Mouse (Mus musculus) midbrain, embryonic 14.5 days (tissue): ENCODE data around the gene Hs3st2. TPM values are rescaled to one million over a fixed set of nuclear protein-coding genes. Genes with fewer than 3 reads are reported as not detected.

Experiments
- ATAC-seq: fragments of 200-750 bp; cut with Nextera tagmentation; 2 replicates; pipeline ENCODE4 v1.8.0; 2017; ENCODE audit warnings: moderate number of reproducible peaks, moderate library complexity; ENCODE audit not compliant: low FRiP score, low TSS enrichment
- DNase-seq: peaks from one replicate; pipeline ENCODE4 v3.0.0-alpha.2; 2015
- H3K27ac ChIP-seq: fragments of 300-500 bp; sonication (generic); replicated peaks from 2 replicates; pipeline ENCODE4 v1.5.1; 2014; ENCODE audit warnings: mild to moderate bottlenecking, low read depth, low read length, moderate library complexity
- H3K27me3 ChIP-seq: fragments of 300-500 bp; sonication (generic); 2 replicates; pipeline ENCODE4 v1.6.1; 2014; ENCODE audit warnings: low read length, control low read depth, mixed read lengths; ENCODE audit not compliant: control insufficient read depth, insufficient read depth
- H3K36me3 ChIP-seq: fragments of 300-500 bp; sonication (generic); 2 replicates; pipeline ENCODE4 v1.6.1; 2014; ENCODE audit warnings: low read length, control low read depth; ENCODE audit not compliant: control insufficient read depth, insufficient read depth
- H3K4me1 ChIP-seq: fragments of 300-500 bp; sonication (generic); 2 replicates; pipeline ENCODE4 v1.6.1; 2014; ENCODE audit warnings: mild to moderate bottlenecking, antibody characterized with exemption, low read length, control low read depth; ENCODE audit not compliant: control insufficient read depth, insufficient read depth
- H3K4me2 ChIP-seq: fragments of 300-500 bp; sonication (generic); 2 replicates; pipeline ENCODE4 v1.6.1; 2014; ENCODE audit warnings: mild to moderate bottlenecking, low read length, moderate library complexity
- H3K4me3 ChIP-seq: fragments of 300-500 bp; sonication (generic); replicated peaks from 2 replicates; pipeline ENCODE4 v1.5.1; 2014; ENCODE audit warnings: low read depth, low read length
- H3K9ac ChIP-seq: fragments of 300-500 bp; sonication (generic); replicated peaks from 2 replicates; pipeline ENCODE4 v1.6.1; 2014; ENCODE audit warnings: mild to moderate bottlenecking, low read length, moderate library complexity
- H3K9me3 ChIP-seq: fragments of 300-500 bp; sonication (generic); 2 replicates; pipeline ENCODE4 v1.6.1; 2016; ENCODE audit warnings: low read length, control low read depth, mixed read lengths; ENCODE audit not compliant: control insufficient read depth
- WGBS: fragments of 180-500 bp; shearing (Covaris S2); extraction: QIAGEN DNeasy Blood & Tissue Kit; methylation state at CpG from one replicate; pipeline ENCODE4 v1.1.7; 2014; 5-methylcytosine and 5-hydroxymethylcytosine counted together
- polyA plus RNA-seq: library from polyadenylated mRNA; unstranded; fragments of >200 nt; fragmentation: Nextera tagmentation; extraction: Ambion mirVana; gene quantifications from 2 replicates; pipeline ENCODE4 v1.2.1, GENCODE M21; 2014

Gene Hs3st2
- polyA plus RNA-seq, 1 experiment from 2014 or later = 10.2 TPM

DNA sequence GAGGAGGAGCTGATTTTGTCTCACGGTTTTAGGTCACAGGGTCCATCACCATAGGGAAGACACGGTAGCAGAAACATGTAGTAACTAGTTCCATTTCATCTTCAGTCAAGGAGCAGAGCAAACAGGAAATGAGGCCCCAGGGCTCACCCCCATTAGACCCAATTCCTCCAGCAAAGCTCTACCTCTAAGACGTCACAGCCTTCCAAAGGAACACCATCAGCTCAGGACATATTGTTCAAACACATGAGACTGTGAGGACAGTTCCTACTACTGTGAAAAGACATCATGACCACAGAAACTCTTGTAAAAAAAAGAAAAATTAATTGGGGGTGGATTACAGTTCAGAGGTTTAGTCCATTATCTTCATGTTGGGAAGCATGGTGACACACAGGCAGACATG lies 125.1 kb downstream of the Hs3st2 start:
- Histone ChIP-seq H3K27ac (no peak overlapping the region), H3K9me3 (peaks cover 5% of the 10 kb centered on the region; the same call in 1 of the 2 replicates), H3K4me3 (no peak overlapping the region), H3K9ac (no peak overlapping the region), H3K4me1 (no peaks in the 10 kb centered on the region), H3K27me3 (no peaks in the 10 kb centered on the region), H3K36me3 (no peaks in the 10 kb centered on the region), H3K4me2 (no peak overlapping the region)
- no peak for DNase-seq
- ATAC-seq = no peak
- WGBS = 73% methylated on average over 3 of the region's 3 CpGs

DNA sequence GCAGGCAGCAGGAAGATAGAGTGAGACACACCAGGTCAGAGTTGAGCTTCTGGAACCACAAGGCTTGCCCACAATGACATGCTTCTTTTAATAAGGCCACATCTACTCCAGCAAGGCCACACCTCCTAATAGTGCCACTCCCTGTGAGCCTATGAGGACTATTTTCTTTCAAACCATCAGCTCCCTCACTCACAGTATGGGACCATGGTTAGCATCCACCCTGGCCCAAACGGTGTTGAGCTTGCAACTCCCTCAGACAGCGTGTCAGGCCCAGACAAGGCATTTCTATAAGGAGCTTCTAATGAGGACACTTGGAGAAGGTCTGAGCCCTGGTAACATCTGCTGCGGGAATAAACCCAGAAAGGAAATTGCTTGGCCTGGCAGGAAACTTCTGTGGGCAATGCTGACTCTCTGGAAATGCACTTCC lies 125.5 kb downstream of the Hs3st2 start:
- no peaks in the 10 kb centered on the region for H3K36me3 ChIP-seq
- H3K9me3 ChIP-seq = peaks cover 5% of the 10 kb centered on the region; the same call in 1 of the 2 replicates
- H3K27ac ChIP-seq = no peak overlapping the region
- ATAC-seq (no peak), DNase-seq (no peak)
- H3K27me3 ChIP-seq = no peaks in the 10 kb centered on the region
- 90% methylated on average over 3 of the region's 3 CpGs for WGBS
- H3K4me1 ChIP-seq = no peaks in the 10 kb centered on the region
- no peak overlapping the region for H3K4me2 ChIP-seq
- H3K9ac ChIP-seq = no peak overlapping the region
- H3K4me3 ChIP-seq = no peak overlapping the region

- Histone ChIP-seq H3K36me3 (no peaks in the 10 kb centered on the region), H3K4me1 (no peaks in the 10 kb centered on the region), H3K4me3 (no peak overlapping the region), H3K9me3 (peaks cover 5% of the 10 kb centered on the region; the same call in 1 of the 2 replicates), H3K9ac (no peak overlapping the region), H3K27me3 (no peaks in the 10 kb centered on the region), H3K27ac (no peak overlapping the region), H3K4me2 (no peak overlapping the region)
- ATAC-seq = no peak
- WGBS = 93% methylated on average over 3 of the region's 3 CpGs
- no peak for DNase-seq
Observed at GRCm38 (mm10) chr7:121522125-121522524, 130.5 kb downstream of the Hs3st2 start.

DNA sequence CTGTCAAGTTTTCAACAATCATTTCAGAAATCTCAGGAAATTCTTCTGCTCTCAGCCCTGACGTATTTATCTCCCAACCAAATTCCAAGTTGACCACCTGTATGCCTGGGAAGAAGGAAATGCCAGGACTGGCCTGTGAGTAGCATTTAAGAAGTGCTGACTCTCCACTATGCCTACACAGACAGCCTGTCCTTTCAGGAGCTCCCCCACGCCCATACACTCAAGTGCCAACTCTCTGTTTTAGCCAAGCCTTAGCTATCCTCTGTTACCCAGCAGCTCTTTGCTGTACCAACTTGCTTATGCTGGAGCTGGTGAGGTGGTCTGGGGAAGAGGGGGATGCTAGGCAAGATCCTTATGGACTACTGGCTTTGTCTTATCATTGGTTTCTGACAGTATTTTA lies 137.4 kb downstream of the Hs3st2 start:
- ATAC-seq (no peak), DNase-seq (no peak)
- Histone ChIP-seq H3K9ac (no peak overlapping the region), H3K4me1 (no peaks in the 10 kb centered on the region), H3K27me3 (no peaks in the 10 kb centered on the region), H3K36me3 (no peaks in the 10 kb centered on the region), H3K9me3 (no peaks in the 10 kb centered on the region), H3K4me2 (no peak overlapping the region), H3K4me3 (no peak overlapping the region), H3K27ac (no peak overlapping the region)
- 75% methylated on average over 2 of the region's 2 CpGs for WGBS

- H3K27ac ChIP-seq = no peak overlapping the region
- DNase-seq (no peak), ATAC-seq (no peak)
- 86% methylated on average over 6 of the region's 6 CpGs for WGBS
- no peak overlapping the region for H3K4me3 ChIP-seq
- no peaks in the 10 kb centered on the region for H3K9me3 ChIP-seq
- no peaks in the 10 kb centered on the region for H3K4me1 ChIP-seq
- no peaks in the 10 kb centered on the region for H3K36me3 ChIP-seq
- no peak overlapping the region for H3K9ac ChIP-seq
- no peaks in the 10 kb centered on the region for H3K27me3 ChIP-seq
- H3K4me2 ChIP-seq = no peak overlapping the region
Observed at GRCm38 (mm10) chr7:121533639-121534038, 142.0 kb downstream of the Hs3st2 start.

GRCm38 (mm10) chr7:121534386-121534785 lies 142.7 kb downstream of the Hs3st2 start:
- no peak overlapping the region for H3K9ac ChIP-seq
- ATAC-seq (no peak), DNase-seq (no peak)
- H3K4me2 ChIP-seq = no peak overlapping the region
- no peaks in the 10 kb centered on the region for H3K27me3 ChIP-seq
- no peak overlapping the region for H3K4me3 ChIP-seq
- no peaks in the 10 kb centered on the region for H3K9me3 ChIP-seq
- WGBS = 73% methylated on average over 7 of the region's 7 CpGs
- peaks cover 2% of the 10 kb centered on the region; the same call in 1 of the 2 replicates for H3K4me1 ChIP-seq
- H3K27ac ChIP-seq = no peak overlapping the region
- H3K36me3 ChIP-seq = no peaks in the 10 kb centered on the region

- no peaks in the 10 kb centered on the region for H3K9me3 ChIP-seq
- no peak overlapping the region for H3K9ac ChIP-seq
- no peaks in the 10 kb centered on the region for H3K36me3 ChIP-seq
- no peak overlapping the region for H3K4me2 ChIP-seq
- no peak overlapping the region for H3K27ac ChIP-seq
- H3K4me1 ChIP-seq = peaks cover 9% of the 10 kb centered on the region; the same call in 1 of the 2 replicates
- H3K27me3 ChIP-seq = no peaks in the 10 kb centered on the region
- DNase-seq = no peak
- H3K4me3 ChIP-seq = no peak overlapping the region
- WGBS = 81% methylated on average over 4 of the region's 4 CpGs
- no peak for ATAC-seq
Observed at GRCm38 (mm10) chr7:121535987-121536386, 144.3 kb downstream of the Hs3st2 start.

DNA sequence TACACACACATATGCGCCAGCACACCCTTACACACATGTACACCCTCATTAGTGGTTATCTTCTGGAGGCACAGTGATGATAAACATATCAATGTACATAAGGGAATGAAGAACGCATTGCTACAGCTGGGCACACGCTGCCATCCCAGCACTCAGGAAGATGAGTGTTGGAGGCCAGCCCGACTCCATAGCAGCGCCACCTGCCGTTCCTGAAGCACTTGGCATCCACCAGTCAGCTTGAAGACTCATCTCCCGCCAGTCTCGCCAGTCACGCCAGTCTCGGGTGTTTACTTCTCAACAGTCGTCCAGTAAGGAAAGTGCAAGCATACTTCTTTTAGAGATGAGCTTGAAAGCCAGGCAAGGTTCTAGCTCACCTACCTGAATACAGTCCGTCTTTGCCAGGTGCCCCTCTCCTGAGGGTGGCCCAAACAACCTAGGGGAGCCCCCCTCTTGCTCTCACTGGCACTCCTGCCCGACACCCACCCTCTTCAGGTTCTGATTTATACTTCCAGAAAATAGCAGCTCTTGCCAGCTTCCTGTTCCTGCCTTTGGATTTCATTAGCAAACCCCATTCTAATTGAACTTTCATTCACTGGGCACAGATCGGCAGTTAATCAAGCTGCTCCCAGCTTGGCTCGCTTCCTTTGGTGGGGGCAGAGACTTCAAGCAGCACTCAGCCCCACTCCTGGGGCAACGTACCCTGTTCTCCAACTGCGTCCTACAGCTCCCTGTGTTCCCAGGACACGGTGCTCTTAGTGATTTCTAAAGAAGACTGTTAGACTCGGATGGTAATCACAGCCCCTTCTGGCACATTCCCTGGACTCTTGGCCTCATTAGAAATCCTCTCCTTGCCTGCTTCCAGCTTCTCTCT lies 148.0 kb downstream of the Hs3st2 start:
- H3K27me3 ChIP-seq = no peaks in the 10 kb centered on the region
- H3K9me3 ChIP-seq = no peaks in the 10 kb centered on the region
- H3K4me3 ChIP-seq = no peak overlapping the region
- peaks cover 9% of the 10 kb centered on the region; the same call in 1 of the 2 replicates for H3K4me1 ChIP-seq
- 0 out of 2 replicates have a peak overlapping the region, but pooled peaks have one; percentile 19 for H3K4me2 ChIP-seq
- 0 out of 2 replicates have a peak, but pooled peaks have one; percentile 27 for ATAC-seq
- WGBS = 54% methylated on average over 19 of the region's 19 CpGs
- no peak overlapping the region for H3K9ac ChIP-seq
- no peaks in the 10 kb centered on the region for H3K36me3 ChIP-seq
- H3K27ac ChIP-seq = no peak overlapping the region
- DNase-seq = peak; percentile 62

GRCm38 (mm10) chr7:121542458-121542857 lies 150.8 kb downstream of the Hs3st2 start:
- H3K9me3 ChIP-seq = no peaks in the 10 kb centered on the region
- no peak overlapping the region for H3K4me3 ChIP-seq
- no peak overlapping the region for H3K9ac ChIP-seq
- H3K4me1 ChIP-seq = peaks cover 9% of the 10 kb centered on the region; the same call in 1 of the 2 replicates
- no peak overlapping the region for H3K27ac ChIP-seq
- no peaks in the 10 kb centered on the region for H3K27me3 ChIP-seq
- no peak overlapping the region for H3K4me2 ChIP-seq
- H3K36me3 ChIP-seq = no peaks in the 10 kb centered on the region
- ATAC-seq = no peak
- WGBS = 59% methylated on average over 2 of the region's 2 CpGs
- DNase-seq = peak; percentile 49
